Mouse (Mus musculus) neural tube, embryonic 13.5 days (tissue): ENCODE results near the gene Taf5. TPM values are rescaled to one million over a fixed set of nuclear protein-coding genes. Genes with fewer than 3 reads are reported as not detected.

Source experiments
- ATAC-seq: fragments of 200-750 bp; cut with Nextera tagmentation; 2 replicates; pipeline ENCODE4 v1.8.0; 2017; ENCODE audit warnings: low read depth, mild to moderate bottlenecking, moderate TSS enrichment, moderate library complexity
- H3K27ac ChIP-seq: fragments of 300-500 bp; sonication (generic); replicated peaks from 2 replicates; pipeline ENCODE4 v1.5.1; 2015; ENCODE audit warnings: moderate library complexity, mild to moderate bottlenecking, inconsistent platforms
- H3K27me3 ChIP-seq: fragments of 300-500 bp; sonication (generic); 2 replicates; pipeline ENCODE4 v1.6.1; 2015; ENCODE audit warnings: mild to moderate bottlenecking, inconsistent platforms
- H3K36me3 ChIP-seq: fragments of 300-500 bp; sonication (generic); 2 replicates; pipeline ENCODE4 v1.6.1; 2015; ENCODE audit warnings: mild to moderate bottlenecking, inconsistent platforms
- H3K4me1 ChIP-seq: fragments of 300-500 bp; sonication (generic); replicated peaks from 2 replicates; pipeline ENCODE4 v1.6.1; 2015; ENCODE audit warnings: inconsistent platforms
- H3K4me2 ChIP-seq: fragments of 300-500 bp; sonication (generic); 2 replicates; pipeline ENCODE4 v1.6.1; 2015; ENCODE audit warnings: inconsistent platforms, mild to moderate bottlenecking, moderate library complexity
- H3K4me3 ChIP-seq: fragments of 300-500 bp; sonication (generic); 2 replicates; pipeline ENCODE4 v1.5.1; 2015; ENCODE audit warnings: mild to moderate bottlenecking, inconsistent platforms
- H3K9ac ChIP-seq: fragments of 300-500 bp; sonication (generic); 2 replicates; pipeline ENCODE4 v1.6.1; 2015; ENCODE audit warnings: moderate library complexity, mild to moderate bottlenecking, inconsistent platforms
- H3K9me3 ChIP-seq: fragments of 300-500 bp; sonication (generic); 2 replicates; pipeline ENCODE4 v1.6.1; 2016; ENCODE audit warnings: inconsistent platforms
- WGBS: fragments of 180-500 bp; shearing (Covaris S2); methylation state at CpG from one replicate; pipeline ENCODE4 v1.1.7; 2015; 5-methylcytosine and 5-hydroxymethylcytosine counted together
- polyA plus RNA-seq: library from polyadenylated mRNA; unstranded; fragments of >200 nt; fragmentation: Nextera tagmentation; extraction: Ambion mirVana; gene quantifications from 2 replicates; pipeline ENCODE4 v1.2.1, GENCODE M21; 2015

The Taf5 gene
- 6.8 and 7.2 TPM in 2 replicates for polyA plus RNA-seq

GRCm38 (mm10) chr19:47067096-47067882, at the start of gene Taf5:
Gene Taf5, plus strand, starts transcription at chr19:47067746.
- Histone ChIP-seq H3K4me1 (peaks cover 16% of the 10 kb centered on the region), H3K27me3 (no peaks in the 10 kb centered on the region), H3K36me3 (peaks cover 15% of the 10 kb centered on the region), H3K9me3 (no peaks in the 10 kb centered on the region), H3K4me3 (peak within 1 kb of the TSS; percentile 99), H3K27ac (peak within 1 kb of the TSS; percentile 93), H3K9ac (peak within 1 kb of the TSS; percentile 94), H3K4me2 (peak within 1 kb of the TSS; percentile 77)
- 11% methylated on average over 49 of the region's 49 CpGs for WGBS
- ATAC-seq = peak; percentile 82

- Histone ChIP-seq H3K36me3 (peaks cover 28% of the 10 kb centered on the region), H3K9me3 (no peaks in the 10 kb centered on the region), H3K27me3 (peaks cover 32% of the 10 kb centered on the region)
Measured at GRCm38 (mm10) chr19:47017831-47018230, 49.7 kb upstream of the Taf5 start.

GRCm38 (mm10) chr19:47018330-47018729, 49.2 kb upstream of the Taf5 start:
- peak overlapping the region; percentile 87 for H3K4me3 ChIP-seq
- H3K4me2 ChIP-seq = peak overlapping the region; percentile 92
- H3K9ac ChIP-seq = peak overlapping the region; percentile 96
- peaks cover 33% of the 10 kb centered on the region for H3K36me3 ChIP-seq
- peak overlapping the region; percentile 97 for H3K27ac ChIP-seq
- H3K4me1 ChIP-seq = peaks cover 37% of the 10 kb centered on the region
- H3K9me3 ChIP-seq = no peaks in the 10 kb centered on the region
- 5% methylated on average over 2 of the region's 2 CpGs for WGBS
- peaks cover 27% of the 10 kb centered on the region for H3K27me3 ChIP-seq
- ATAC-seq = no peak

More at GRCm38 (mm10) chr19:47017831-47018230, 49.7 kb upstream of the Taf5 start:
- H3K4me2 ChIP-seq = peak overlapping the region; percentile 92
- peak overlapping the region; percentile 87 for H3K4me3 ChIP-seq
- peak overlapping the region; percentile 96 for H3K9ac ChIP-seq
- peak overlapping the region; percentile 97 for H3K27ac ChIP-seq
- peaks cover 37% of the 10 kb centered on the region for H3K4me1 ChIP-seq
- WGBS = 0% methylated on average over 3 of the region's 3 CpGs
- ATAC-seq = no peak

GRCm38 (mm10) chr19:47019326-47019725, 48.2 kb upstream of the Taf5 start:
- Histone ChIP-seq H3K27me3 (peaks cover 18% of the 10 kb centered on the region), H3K4me1 (peaks cover 37% of the 10 kb centered on the region), H3K9me3 (no peaks in the 10 kb centered on the region), H3K36me3 (peaks cover 43% of the 10 kb centered on the region), H3K27ac (peak overlapping the region; percentile 97), H3K4me2 (peak overlapping the region; percentile 92), H3K4me3 (peak overlapping the region; percentile 87), H3K9ac (peak overlapping the region; percentile 96)
- peak; percentile 23 for ATAC-seq
- 6% methylated on average over 6 of the region's 6 CpGs for WGBS

GRCm38 (mm10) chr19:47022709-47023108, 44.8 kb upstream of the Taf5 start:
- peaks cover 66% of the 10 kb centered on the region for H3K36me3 ChIP-seq
- no peak for ATAC-seq
- WGBS = 86% methylated on average over 4 of the region's 4 CpGs
- no peaks in the 10 kb centered on the region for H3K27me3 ChIP-seq
- H3K9ac ChIP-seq = no peak overlapping the region
- peaks cover 25% of the 10 kb centered on the region for H3K4me1 ChIP-seq
- no peak overlapping the region for H3K4me3 ChIP-seq
- no peak overlapping the region for H3K27ac ChIP-seq
- H3K9me3 ChIP-seq = peaks cover 3% of the 10 kb centered on the region; the same call in 1 of the 2 replicates
- H3K4me2 ChIP-seq = no peak overlapping the region

- H3K9me3 ChIP-seq = peaks cover 3% of the 10 kb centered on the region; the same call in 1 of the 2 replicates
- 86% methylated on average over 13 of the region's 13 CpGs for whole genome bisulfite sequencing
- no peak overlapping the region for H3K27ac ChIP-seq
- H3K4me2 ChIP-seq = no peak overlapping the region
- H3K9ac ChIP-seq = no peak overlapping the region
- no peak for ATAC-seq
- peaks cover 69% of the 10 kb centered on the region for H3K36me3 ChIP-seq
- no peak overlapping the region for H3K4me3 ChIP-seq
- peaks cover 25% of the 10 kb centered on the region for H3K4me1 ChIP-seq
- no peaks in the 10 kb centered on the region for H3K27me3 ChIP-seq
Measured at GRCm38 (mm10) chr19:47023546-47023945, 44.0 kb upstream of the Taf5 start.

GRCm38 (mm10) chr19:47024954-47025353, 42.6 kb upstream of the Taf5 start:
- 87% methylated on average over 10 of the region's 10 CpGs for WGBS
- Histone ChIP-seq H3K36me3 (peaks cover 69% of the 10 kb centered on the region), H3K4me3 (no peak overlapping the region), H3K4me1 (peaks cover 13% of the 10 kb centered on the region), H3K9ac (no peak overlapping the region), H3K27ac (no peak overlapping the region), H3K27me3 (no peaks in the 10 kb centered on the region), H3K4me2 (no peak overlapping the region), H3K9me3 (peaks cover 3% of the 10 kb centered on the region; the same call in 1 of the 2 replicates)
- ATAC-seq = no peak

- Histone ChIP-seq H3K27me3 (no peaks in the 10 kb centered on the region), H3K36me3 (peaks cover 57% of the 10 kb centered on the region), H3K4me1 (no peaks in the 10 kb centered on the region; the same call in 1 of the 2 replicates), H3K27ac (no peak overlapping the region), H3K4me3 (no peak overlapping the region), H3K4me2 (no peak overlapping the region), H3K9ac (no peak overlapping the region), H3K9me3 (peaks cover 3% of the 10 kb centered on the region; the same call in 1 of the 2 replicates)
- no peak for ATAC-seq
- WGBS = 94% methylated on average over 4 of the region's 4 CpGs
Measured at GRCm38 (mm10) chr19:47026513-47026912, 41.0 kb upstream of the Taf5 start.

- Histone ChIP-seq H3K27me3 (no peaks in the 10 kb centered on the region), H3K9me3 (peaks cover 3% of the 10 kb centered on the region; the same call in 1 of the 2 replicates), H3K9ac (peak overlapping the region; percentile 34; the same call in 1 of the 2 replicates), H3K27ac (peak overlapping the region; percentile 78), H3K4me2 (no peak overlapping the region), H3K36me3 (peaks cover 45% of the 10 kb centered on the region), H3K4me3 (no peak overlapping the region), H3K4me1 (no peaks in the 10 kb centered on the region; the same call in 1 of the 2 replicates)
- ATAC-seq = no peak
- WGBS = 63% methylated on average over 9 of the region's 9 CpGs
Measured at GRCm38 (mm10) chr19:47029796-47030195, 37.8 kb upstream of the Taf5 start.

- Histone ChIP-seq H3K4me2 (no peak overlapping the region), H3K27ac (no peak overlapping the region), H3K4me1 (no peaks in the 10 kb centered on the region; the same call in 1 of the 2 replicates), H3K36me3 (peaks cover 41% of the 10 kb centered on the region), H3K27me3 (no peaks in the 10 kb centered on the region), H3K4me3 (no peak overlapping the region), H3K9ac (no peak overlapping the region), H3K9me3 (no peaks in the 10 kb centered on the region)
- ATAC-seq = no peak
- 90% methylated on average over 6 of the region's 6 CpGs for WGBS
Measured at GRCm38 (mm10) chr19:47031770-47032169, 35.8 kb upstream of the Taf5 start.

GRCm38 (mm10) chr19:47034916-47035315, 32.6 kb upstream of the Taf5 start:
- Histone ChIP-seq H3K4me1 (no peaks in the 10 kb centered on the region; the same call in 1 of the 2 replicates), H3K9me3 (no peaks in the 10 kb centered on the region), H3K27ac (no peak overlapping the region), H3K4me2 (no peak overlapping the region), H3K36me3 (peaks cover 63% of the 10 kb centered on the region), H3K27me3 (no peaks in the 10 kb centered on the region), H3K4me3 (no peak overlapping the region), H3K9ac (no peak overlapping the region)
- ATAC-seq = no peak
- 91% methylated on average over 4 of the region's 4 CpGs for WGBS

GRCm38 (mm10) chr19:47036596-47036995, 30.9 kb upstream of the Taf5 start:
- Histone ChIP-seq H3K9me3 (no peaks in the 10 kb centered on the region), H3K27me3 (no peaks in the 10 kb centered on the region), H3K36me3 (peaks cover 74% of the 10 kb centered on the region), H3K9ac (no peak overlapping the region), H3K27ac (no peak overlapping the region), H3K4me2 (no peak overlapping the region), H3K4me1 (no peaks in the 10 kb centered on the region), H3K4me3 (no peak overlapping the region)
- WGBS = 83% methylated on average over 3 of the region's 3 CpGs
- no peak for ATAC-seq
